Mouse (Mus musculus) heart, embryonic 11.5 days (tissue): ENCODE measurements around the gene Hivep3. TPM values are rescaled to one million over a fixed set of nuclear protein-coding genes. Genes with fewer than 3 reads are reported as not detected.

ENCODE experiments used
- ATAC-seq: fragments of 200-750 bp; cut with Nextera tagmentation; replicated peaks from 2 replicates; pipeline ENCODE4 v1.8.0; 2017; ENCODE audit warnings: moderate library complexity; ENCODE audit not compliant: insufficient number of reproducible peaks, low FRiP score, low TSS enrichment
- H3K27ac ChIP-seq: fragments of 300-500 bp; sonication (generic); 2 replicates; pipeline ENCODE4 v1.5.1; 2014; ENCODE audit warnings: mild to moderate bottlenecking, low read depth, low read length
- H3K27me3 ChIP-seq: fragments of 300-500 bp; sonication (generic); 2 replicates; pipeline ENCODE4 v1.6.1; 2014; ENCODE audit warnings: mild to moderate bottlenecking, low read length, mixed read lengths; ENCODE audit not compliant: control insufficient read depth, insufficient read depth
- H3K36me3 ChIP-seq: fragments of 300-500 bp; sonication (generic); 2 replicates; pipeline ENCODE4 v1.6.1; 2014; ENCODE audit warnings: mild to moderate bottlenecking, low read length, moderate library complexity, mixed read lengths; ENCODE audit not compliant: control insufficient read depth, insufficient read depth
- H3K4me1 ChIP-seq: fragments of 300-500 bp; sonication (generic); 2 replicates; pipeline ENCODE4 v1.6.1; 2014; ENCODE audit warnings: low read length; ENCODE audit not compliant: control insufficient read depth, insufficient read depth
- H3K4me2 ChIP-seq: fragments of 300-500 bp; sonication (generic); 2 replicates; pipeline ENCODE4 v1.6.1; 2014; ENCODE audit warnings: mild to moderate bottlenecking, moderate library complexity
- H3K4me3 ChIP-seq: fragments of 300-500 bp; sonication (generic); 2 replicates; pipeline ENCODE4 v1.5.1; 2014; ENCODE audit warnings: low read depth, low read length
- H3K9ac ChIP-seq: fragments of 300-500 bp; sonication (generic); 2 replicates; pipeline ENCODE4 v1.6.1; 2014; ENCODE audit warnings: mild to moderate bottlenecking, low read depth, low read length, moderate library complexity
- H3K9me3 ChIP-seq: fragments of 300-500 bp; sonication (generic); replicated peaks from 2 replicates; pipeline ENCODE4 v1.6.1; 2016; ENCODE audit warnings: low read length; ENCODE audit not compliant: control insufficient read depth
- WGBS: fragments of 180-500 bp; shearing (Covaris S2); extraction: QIAGEN DNeasy Blood & Tissue Kit; methylation state at CpG from one replicate; pipeline ENCODE4 v1.1.7; 2014; ENCODE audit not compliant: insufficient replicate concordance; 5-methylcytosine and 5-hydroxymethylcytosine counted together
- polyA plus RNA-seq: library from polyadenylated mRNA; unstranded; fragments of >200 nt; fragmentation: Nextera tagmentation; extraction: Ambion mirVana; gene quantifications from 2 replicates; pipeline ENCODE4 v1.2.1, GENCODE M21; 2014

Hivep3 gene
- polyA plus RNA-seq, 1 experiment from 2014 or later: 4.8 TPM

GRCm38 (mm10) chr4:119937876-119938275 lies 204.3 kb downstream of the Hivep3 start:
- Histone ChIP-seq H3K4me1 (peaks cover 6% of the 10 kb centered on the region; the same call in 1 of the 2 replicates), H3K36me3 (no peaks in the 10 kb centered on the region), H3K27ac (no peak overlapping the region), H3K4me2 (no peak overlapping the region), H3K9me3 (no peaks in the 10 kb centered on the region), H3K4me3 (no peak overlapping the region), H3K27me3 (no peaks in the 10 kb centered on the region; the same call in 1 of the 2 replicates), H3K9ac (no peak overlapping the region)
- WGBS: 58% methylated on average over 7 of the region's 7 CpGs
- ATAC-seq: no peak

- WGBS: 75% methylated on average over 4 of the region's 4 CpGs
- no peaks in the 10 kb centered on the region for H3K9me3 ChIP-seq
- no peaks in the 10 kb centered on the region; the same call in 1 of the 2 replicates for H3K27me3 ChIP-seq
- no peak overlapping the region for H3K4me3 ChIP-seq
- no peaks in the 10 kb centered on the region for H3K36me3 ChIP-seq
- no peak for ATAC-seq
- H3K4me2 ChIP-seq: no peak overlapping the region
- H3K4me1 ChIP-seq: peaks cover 6% of the 10 kb centered on the region; the same call in 1 of the 2 replicates
- H3K9ac ChIP-seq: no peak overlapping the region
- H3K27ac ChIP-seq: no peak overlapping the region
Observed at GRCm38 (mm10) chr4:119938518-119938917, 204.9 kb downstream of the Hivep3 start.

- no peaks in the 10 kb centered on the region for H3K9me3 ChIP-seq
Observed at GRCm38 (mm10) chr4:119939786-119940185, 206.2 kb downstream of the Hivep3 start.

GRCm38 (mm10) chr4:119946224-119946887 lies 212.8 kb downstream of the Hivep3 start:
- no peak for ATAC-seq
- H3K9me3 ChIP-seq: no peaks in the 10 kb centered on the region
- no peaks in the 10 kb centered on the region for H3K36me3 ChIP-seq
- no peaks in the 10 kb centered on the region for H3K27me3 ChIP-seq
- H3K9ac ChIP-seq: no peak overlapping the region
- no peak overlapping the region for H3K27ac ChIP-seq
- H3K4me1 ChIP-seq: no peaks in the 10 kb centered on the region; the same call in 1 of the 2 replicates
- no peak overlapping the region for H3K4me2 ChIP-seq
- 71% methylated on average over 3 of the region's 3 CpGs for WGBS
- H3K4me3 ChIP-seq: no peak overlapping the region

More at GRCm38 (mm10) chr4:119939786-119940185, 206.2 kb downstream of the Hivep3 start:
- Histone ChIP-seq H3K4me3 (no peak overlapping the region), H3K27ac (no peak overlapping the region), H3K4me1 (peaks cover 6% of the 10 kb centered on the region; the same call in 1 of the 2 replicates), H3K27me3 (no peaks in the 10 kb centered on the region; the same call in 1 of the 2 replicates), H3K9ac (no peak overlapping the region), H3K4me2 (no peak overlapping the region), H3K36me3 (no peaks in the 10 kb centered on the region)
- no peak for ATAC-seq
- WGBS: 81% methylated on average over 6 of the region's 6 CpGs

- Histone ChIP-seq H3K36me3 (no peaks in the 10 kb centered on the region), H3K27ac (no peak overlapping the region), H3K27me3 (no peaks in the 10 kb centered on the region), H3K4me2 (no peak overlapping the region), H3K9me3 (no peaks in the 10 kb centered on the region), H3K4me3 (no peak overlapping the region), H3K4me1 (no peaks in the 10 kb centered on the region; the same call in 1 of the 2 replicates), H3K9ac (no peak overlapping the region)
- WGBS: 69% methylated on average over 12 of the region's 12 CpGs
- no peak for ATAC-seq
Observed at GRCm38 (mm10) chr4:119947232-119948162, 213.9 kb downstream of the Hivep3 start.

GRCm38 (mm10) chr4:119948406-119948805 lies 214.8 kb downstream of the Hivep3 start:
- Histone ChIP-seq H3K4me3 (no peak overlapping the region), H3K4me2 (no peak overlapping the region), H3K27me3 (no peaks in the 10 kb centered on the region), H3K27ac (no peak overlapping the region), H3K9me3 (no peaks in the 10 kb centered on the region), H3K9ac (no peak overlapping the region), H3K36me3 (no peaks in the 10 kb centered on the region), H3K4me1 (no peaks in the 10 kb centered on the region; the same call in 1 of the 2 replicates)
- WGBS: 78% methylated on average over 6 of the region's 6 CpGs
- ATAC-seq: no peak

GRCm38 (mm10) chr4:119948922-119949614 lies 215.5 kb downstream of the Hivep3 start:
- Histone ChIP-seq H3K9me3 (no peaks in the 10 kb centered on the region), H3K9ac (no peak overlapping the region), H3K4me3 (no peak overlapping the region), H3K4me1 (no peaks in the 10 kb centered on the region; the same call in 1 of the 2 replicates), H3K27ac (peak overlapping the region; percentile 55; the same call in 1 of the 2 replicates), H3K27me3 (no peaks in the 10 kb centered on the region), H3K36me3 (no peaks in the 10 kb centered on the region), H3K4me2 (no peak overlapping the region)
- WGBS: 50% methylated on average over 12 of the region's 12 CpGs
- ATAC-seq: no peak

GRCm38 (mm10) chr4:119950181-119950580 lies 216.6 kb downstream of the Hivep3 start:
- WGBS: 81% methylated on average over 5 of the region's 5 CpGs
- no peak for ATAC-seq

More at GRCm38 (mm10) chr4:119950181-119950580, 216.6 kb downstream of the Hivep3 start:
- no peaks in the 10 kb centered on the region; the same call in 1 of the 2 replicates for H3K4me1 ChIP-seq
- H3K27ac ChIP-seq: no peak overlapping the region
- no peaks in the 10 kb centered on the region for H3K9me3 ChIP-seq
- no peaks in the 10 kb centered on the region for H3K27me3 ChIP-seq
- H3K9ac ChIP-seq: no peak overlapping the region
- H3K4me2 ChIP-seq: no peak overlapping the region
- H3K4me3 ChIP-seq: no peak overlapping the region
- no peaks in the 10 kb centered on the region for H3K36me3 ChIP-seq
